Mouse (Mus musculus) ES-Bruce4 (cell line): ENCODE data around the gene Olfr1420. TPM values are rescaled to one million over a fixed set of nuclear protein-coding genes. Genes with fewer than 3 reads are reported as not detected.
A peak's percentile ranks its signal among the peaks of the same experiment; 100 is the strongest.
"Not testable (repeated sequence)": the region's sequence is repeated elsewhere in the genome, so short reads cannot be mapped to it uniquely, and the experiment has no call there.

ENCODE experiments used
- H3K27ac ChIP-seq: 2 replicates; pipeline ENCODE4 v1.5.1; 2012; ENCODE audit warnings: low read length, inconsistent platforms; ENCODE audit not compliant: insufficient read depth
- H3K27me3 ChIP-seq: 2 replicates; pipeline ENCODE4 v1.6.1; 2012; ENCODE audit warnings: mild to moderate bottlenecking, low read length, inconsistent platforms; ENCODE audit not compliant: control insufficient read depth, poor library complexity, insufficient read depth, severe bottlenecking
- H3K36me3 ChIP-seq: 2 replicates; pipeline ENCODE4 v1.6.1; 2012; ENCODE audit warnings: inconsistent platforms, mild to moderate bottlenecking, low read length, moderate library complexity; ENCODE audit not compliant: control insufficient read depth, poor library complexity, insufficient read depth, severe bottlenecking
- H3K4me1 ChIP-seq: one replicate; pipeline ENCODE4 v1.8.1; 2011; ENCODE audit warnings: low read length; ENCODE audit not compliant: control insufficient read depth, insufficient read depth
- H3K4me3 ChIP-seq: 2 replicates; pipeline ENCODE4 v1.5.1; 2011; ENCODE audit warnings: low read depth, mild to moderate bottlenecking, low read length
- H3K9ac ChIP-seq: 2 replicates; pipeline ENCODE4 v1.6.1; 2012; ENCODE audit warnings: low read depth, mild to moderate bottlenecking, inconsistent platforms; ENCODE audit not compliant: poor library complexity, severe bottlenecking
- H3K9me3 ChIP-seq: replicated peaks from 2 replicates; pipeline ENCODE4 v1.6.1; 2012; ENCODE audit warnings: mild to moderate bottlenecking, low read length, inconsistent platforms; ENCODE audit not compliant: control insufficient read depth, poor library complexity, insufficient read depth, severe bottlenecking
- CTCF ChIP-seq: IDR thresholded peaks from one replicate; pipeline ENCODE4 v1.8.1; 2011; ENCODE audit warnings: low read depth, low read length
- EP300 ChIP-seq: IDR thresholded peaks from 2 replicates; pipeline ENCODE4 v1.6.1; 2011; ENCODE audit warnings: low read depth, low read length; ENCODE audit not compliant: insufficient read depth
- POLR2A ChIP-seq: IDR thresholded peaks from one replicate; pipeline ENCODE4 v1.8.1; 2011; ENCODE audit warnings: low read length; ENCODE audit not compliant: insufficient read depth
- polyA plus RNA-seq: library from polyadenylated mRNA; stranded (reverse); fragments of >200 nt; gene quantifications from 2 replicates; pipeline ENCODE4 v1.2.4, GENCODE M21; 2011; ENCODE audit warnings: low read depth; ENCODE audit not compliant: missing spikeins, insufficient read depth, insufficient read length

The Olfr1420 gene
- polyA plus RNA-seq, 1 experiment = not detected

DNA sequence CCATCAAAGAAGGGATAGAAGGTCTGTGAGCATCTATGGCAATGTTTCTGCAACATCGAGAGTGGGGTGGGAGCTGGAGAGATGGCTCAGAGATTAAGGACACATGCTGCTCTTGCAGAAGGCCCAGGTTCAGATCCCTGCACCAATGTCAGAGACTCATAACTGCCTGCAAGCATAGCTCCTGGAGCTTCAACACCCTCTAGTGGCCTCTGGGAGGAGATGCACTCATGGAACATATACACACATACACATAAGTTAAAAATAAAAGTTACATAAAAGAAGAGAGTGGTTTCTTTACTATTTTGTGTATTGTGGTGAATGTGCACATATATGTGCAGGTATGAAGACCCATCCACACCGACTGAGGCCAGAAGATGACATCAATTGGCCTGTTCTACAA lies 18.5 kb upstream of the Olfr1420 start:
- H3K9ac ChIP-seq = no peak overlapping the region
- H3K9me3 ChIP-seq = no peaks in the 10 kb centered on the region; the same call in 1 of the 2 replicates
- TF ChIP-seq CTCF (peak; percentile 37), EP300 (no peak)
- no peak overlapping the region for H3K27ac ChIP-seq
- H3K27me3 ChIP-seq = no peaks in the 10 kb centered on the region
- no peaks in the 10 kb centered on the region for H3K4me1 ChIP-seq
- H3K4me3 ChIP-seq = no peak overlapping the region
- H3K36me3 ChIP-seq = no peaks in the 10 kb centered on the region

- Histone ChIP-seq H3K9me3 (no peaks in the 10 kb centered on the region), H3K4me3 (no peak within 1 kb of the TSS), H3K27ac (no peak within 1 kb of the TSS), H3K9ac (no peak within 1 kb of the TSS), H3K36me3 (no peaks in the 10 kb centered on the region), H3K4me1 (no peaks in the 10 kb centered on the region), H3K27me3 (no peaks in the 10 kb centered on the region)
- no peak for TF ChIP-seq EP300
- no peak for TF ChIP-seq CTCF
- TF ChIP-seq POLR2A = no peak
Measured at GRCm38 (mm10) chr19:11875006-11875405, 11.4 kb upstream of the Olfr1420 start, which contains the start of gene Olfr1419. Gene Olfr1419 (minus strand): TSS chr19:11875106.

DNA sequence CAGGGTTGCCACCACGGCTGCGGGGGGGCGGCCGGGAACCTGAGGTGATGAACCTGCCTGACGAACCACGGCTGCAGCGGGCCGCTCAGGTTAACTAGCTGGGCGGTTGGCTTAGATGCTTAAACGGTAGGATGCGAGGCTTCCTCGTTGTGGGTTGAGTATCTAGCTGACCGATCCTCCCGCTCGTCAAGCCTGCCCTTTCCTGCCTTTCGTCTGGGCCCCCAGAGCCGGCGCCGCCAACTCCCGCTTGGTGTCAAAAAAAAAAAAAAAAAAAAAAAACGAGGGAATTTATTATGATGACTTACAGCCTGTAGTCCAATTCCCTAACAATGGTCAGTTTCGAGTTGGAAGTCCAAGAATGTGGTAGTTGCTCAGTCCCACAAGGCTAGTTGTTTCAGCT lies 8.0 kb upstream of the Olfr1420 start:
- not testable (repeated sequence) for H3K27ac ChIP-seq, H3K9me3 ChIP-seq, H3K4me1 ChIP-seq, H3K27me3 ChIP-seq, H3K36me3 ChIP-seq
- H3K9ac ChIP-seq = 0 out of 2 replicates have a peak overlapping the region, but pooled peaks have one; percentile 18
- H3K4me3 ChIP-seq = 0 out of 2 replicates have a peak overlapping the region, but pooled peaks have one; percentile 10

DNA sequence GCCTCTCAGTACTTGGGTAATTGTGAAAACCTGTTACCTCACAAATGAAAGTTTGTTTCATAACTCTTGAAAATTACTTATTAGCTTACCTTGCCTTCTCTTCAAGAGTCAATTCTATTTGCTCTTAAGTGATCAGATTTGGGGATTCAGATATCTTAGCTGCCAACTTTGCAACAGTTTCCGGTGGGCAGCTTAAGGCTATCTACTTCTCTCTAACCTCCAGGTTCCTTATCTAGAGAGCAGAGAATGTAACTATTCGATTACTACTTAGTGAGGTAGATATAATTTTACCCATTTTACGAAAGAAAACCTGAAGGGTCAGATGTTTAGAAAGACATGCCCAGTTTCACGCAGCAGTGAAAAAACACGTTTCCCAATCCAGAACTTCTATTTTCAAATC lies 24.7 kb downstream of the Olfr1420 start:
- TF ChIP-seq CTCF = no peak
- TF ChIP-seq POLR2A = no peak
- no peak for TF ChIP-seq EP300

DNA sequence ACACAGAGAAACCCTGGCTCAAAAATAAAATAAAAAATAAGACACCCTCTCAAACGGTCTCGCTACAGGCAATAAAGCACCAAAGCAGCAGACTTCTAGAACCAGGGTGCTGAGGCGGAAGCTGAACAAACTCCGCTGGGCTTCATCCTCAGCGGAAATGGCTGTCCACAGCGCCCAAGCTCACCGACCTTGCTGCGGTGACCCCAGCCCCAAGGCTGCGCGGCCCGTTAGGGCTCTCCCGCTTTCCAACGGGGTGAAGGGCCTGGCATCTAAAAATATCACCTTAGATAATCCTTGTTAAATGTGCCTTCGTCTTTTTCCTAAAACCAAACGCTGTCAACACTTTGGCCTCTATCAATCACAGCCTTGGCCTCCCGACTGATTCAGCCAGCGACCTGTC lies 25.2 kb downstream of the Olfr1420 start:
- Histone ChIP-seq H3K9me3 (no peaks in the 10 kb centered on the region), H3K36me3 (peaks cover 11% of the 10 kb centered on the region), H3K4me1 (no peaks in the 10 kb centered on the region), H3K9ac (peak overlapping the region; percentile 56), H3K27ac (peak overlapping the region; percentile 50), H3K4me3 (peak overlapping the region; percentile 97), H3K27me3 (no peaks in the 10 kb centered on the region)
- TF ChIP-seq POLR2A = no peak
- TF ChIP-seq CTCF = no peak
- TF ChIP-seq EP300 = no peak

More for the DNA sequence above, 24.7 kb downstream of the Olfr1420 start:
- Histone ChIP-seq H3K4me3 (peak overlapping the region; percentile 97), H3K36me3 (peaks cover 11% of the 10 kb centered on the region), H3K9me3 (no peaks in the 10 kb centered on the region), H3K9ac (peak overlapping the region; percentile 56), H3K27me3 (no peaks in the 10 kb centered on the region), H3K4me1 (no peaks in the 10 kb centered on the region), H3K27ac (no peak overlapping the region)

- no peak for TF ChIP-seq CTCF
- TF ChIP-seq POLR2A = peak; percentile 60
- TF ChIP-seq EP300 = no peak
- Histone ChIP-seq H3K4me3 (peak within 1 kb of the TSS; percentile 97), H3K4me1 (no peaks in the 10 kb centered on the region), H3K9ac (peak within 1 kb of the TSS; percentile 85), H3K27ac (peak within 1 kb of the TSS; percentile 50), H3K9me3 (no peaks in the 10 kb centered on the region), H3K27me3 (no peaks in the 10 kb centered on the region), H3K36me3 (peaks cover 13% of the 10 kb centered on the region)
Measured at GRCm38 (mm10) chr19:11912037-11912532, 25.7 kb downstream of the Olfr1420 start, which contains the start of gene Patl1. Gene Patl1 (plus strand): TSS chr19:11912399.
